Mouse (Mus musculus) monocyte, adult 5-6 weeks (primary cell): ENCODE results near the gene Gsn. TPM values are rescaled to one million over a fixed set of nuclear protein-coding genes. Genes with fewer than 3 reads are reported as not detected.
A peak's percentile ranks its signal among the peaks of the same experiment; 100 is the strongest.

Experiments used
- ATAC-seq: fragments of 153-309, 156-312 bp; replicated peaks from 2 replicates; pipeline ENCODE4 v1.8.0; 2017; ENCODE audit warnings: mild to moderate bottlenecking; ENCODE audit not compliant: low TSS enrichment, insufficient number of reproducible peaks, severe bottlenecking, poor library complexity, low FRiP score
- total RNA-seq: library from RNA; stranded (forward); fragments of 200-1000, 200-491, 200-594 nt; gene quantifications from 3 replicates; pipeline ENCODE4 v1.2.3, GENCODE M21; 2017

Gsn gene
- total RNA-seq, 1 experiment from 2014 or later = 46.1 TPM

GRCm38 (mm10) chr2:35244241-35244640 is 11.9 kb upstream of the Gsn start:
- ATAC-seq = peak; percentile 60; the same call in 1 of the 2 replicates

GRCm38 (mm10) chr2:35247763-35248162 is 8.4 kb upstream of the Gsn start:
- no peak for ATAC-seq

GRCm38 (mm10) chr2:35252733-35253132 is 3.4 kb upstream of the Gsn start:
- ATAC-seq = no peak

- ATAC-seq = 0 out of 2 replicates have a peak, but pooled peaks have one; percentile 42
These were observed 2.4 kb upstream of the Gsn start for GRCm38 (mm10) chr2:35253751-35254150.

- no peak for ATAC-seq
These were observed 1.2 kb upstream of the Gsn start for GRCm38 (mm10) chr2:35255004-35255403.

- ATAC-seq = no peak
These were observed 718 bp upstream of the Gsn start for GRCm38 (mm10) chr2:35255462-35255861.

- ATAC-seq = no peak
These were observed 752 bp downstream of the Gsn start for GRCm38 (mm10) chr2:35256932-35257331.

GRCm38 (mm10) chr2:35257886-35258285 is 1.7 kb downstream of the Gsn start:
- no peak for ATAC-seq

GRCm38 (mm10) chr2:35258590-35258989 is 2.4 kb downstream of the Gsn start:
- no peak for ATAC-seq

GRCm38 (mm10) chr2:35259338-35260080 is 3.3 kb downstream of the Gsn start:
- peak; percentile 63 for ATAC-seq

GRCm38 (mm10) chr2:35260291-35260690 is 4.1 kb downstream of the Gsn start:
- no peak for ATAC-seq

- ATAC-seq = no peak
These were observed 7.9 kb downstream of the Gsn start for GRCm38 (mm10) chr2:35264095-35264494.

GRCm38 (mm10) chr2:35265296-35265695 is 9.1 kb downstream of the Gsn start:
- ATAC-seq = peak; percentile 59; the same call in 1 of the 2 replicates

- no peak for ATAC-seq
These were observed 9.6 kb downstream of the Gsn start for GRCm38 (mm10) chr2:35265775-35266174.

GRCm38 (mm10) chr2:35266251-35266905 is 10.2 kb downstream of the Gsn start:
- ATAC-seq = no peak

GRCm38 (mm10) chr2:35267156-35267875 is 11.1 kb downstream of the Gsn start:
- no peak for ATAC-seq

GRCm38 (mm10) chr2:35267876-35268566 is 11.8 kb downstream of the Gsn start:
- no peak for ATAC-seq

GRCm38 (mm10) chr2:35269136-35269535 is 13.0 kb downstream of the Gsn start:
- no peak for ATAC-seq

- no peak for ATAC-seq
These were observed 13.6 kb downstream of the Gsn start for GRCm38 (mm10) chr2:35269716-35270260.
